Mouse (Mus musculus) C2C12 (cell line): ENCODE measurements around the gene Nudcd3. TPM values are rescaled to one million over a fixed set of nuclear protein-coding genes. Genes with fewer than 3 reads are reported as not detected.

Source experiments
- H3K27me3 ChIP-seq: one replicate; pipeline ENCODE4 v1.6.1; 2011; ENCODE audit not compliant: control insufficient read depth, insufficient read depth, insufficient read length
- H3K36me3 ChIP-seq: one replicate; pipeline ENCODE4 v1.6.1; 2011; ENCODE audit not compliant: control insufficient read depth, insufficient read depth
- H3K4me3 ChIP-seq: one replicate; pipeline ENCODE4 v1.5.1; 2011; ENCODE audit warnings: mild to moderate bottlenecking, control low read depth; ENCODE audit not compliant: poor library complexity, insufficient read depth, severe bottlenecking
- H3K79me2 ChIP-seq: one replicate; pipeline ENCODE4 v1.6.1; 2011; ENCODE audit not compliant: control insufficient read depth, insufficient read depth
- H3K79me3 ChIP-seq: one replicate; pipeline ENCODE4 v1.6.1; 2011; ENCODE audit warnings: low read depth, control low read depth
- H3ac ChIP-seq: one replicate; pipeline ENCODE3; 2011; ENCODE audit warnings: low read depth; ENCODE audit not compliant: control insufficient read depth, insufficient read length
- CEBPB ChIP-seq: IDR thresholded peaks from one replicate; pipeline ENCODE4 v1.6.1; 2011; ENCODE audit warnings: low read depth, mild to moderate bottlenecking, control low read depth, moderate library complexity
- CTCF ChIP-seq: IDR thresholded peaks from one replicate; pipeline ENCODE4 v1.5.1; 2011; ENCODE audit not compliant: control insufficient read depth, insufficient read depth, insufficient read length
- FOSL1 ChIP-seq: IDR thresholded peaks from one replicate; pipeline ENCODE4 v1.8.0; 2011; ENCODE audit warnings: mild to moderate bottlenecking, low read length; ENCODE audit not compliant: poor library complexity, insufficient read depth, severe bottlenecking
- MAX ChIP-seq: IDR thresholded peaks from one replicate; pipeline ENCODE4 v1.6.1; 2011; ENCODE audit warnings: mild to moderate bottlenecking, control low read depth
- MYOD1 ChIP-seq: IDR thresholded peaks from one replicate; pipeline ENCODE4 v1.6.1; 2011; ENCODE audit warnings: low read depth; ENCODE audit not compliant: control insufficient read depth, insufficient read length
- MYOG ChIP-seq: IDR thresholded peaks from one replicate; pipeline ENCODE4 v1.6.1; 2011; ENCODE audit not compliant: control insufficient read depth, insufficient read length; ENCODE audit errors: extremely low read depth
- USF1 ChIP-seq: IDR thresholded peaks from one replicate; pipeline ENCODE4 v1.6.1; 2011; ENCODE audit warnings: low read depth, mild to moderate bottlenecking, control low read depth, moderate library complexity
- long read RNA-seq, 2 experiments: library from polyadenylated mRNA; unstranded; transcript quantifications; one replicate each; pipeline ENCODE4 v2.0.0; 2019 to 2020
- polyA plus RNA-seq: library from polyadenylated mRNA; unstranded; fragments of >200 nt; fragmentation: generic; extraction: Trizol; gene quantifications from one replicate; pipeline ENCODE4 v1.2.1, GENCODE M21; 2012; ENCODE audit warnings: missing spikeins

Nudcd3 gene
- polyA plus RNA-seq: 56.1 TPM
- long read RNA-seq, experiment 1, transcript Nudcd3-201 (6 exons, 3,927 nt): major isoform, 34 of 56 reads
- long read RNA-seq, experiment 1, partial matches to known transcripts: 4 of 56 reads
- long read RNA-seq, experiment 1, other reads (novel, unspliced or antisense): 18 of 56 reads
- long read RNA-seq, experiment 2, transcript Nudcd3-201 (6 exons, 3,927 nt): major isoform, 825 of 897 reads
- long read RNA-seq, experiment 2, partial matches to known transcripts: 9 of 897 reads
- long read RNA-seq, experiment 2, other reads (novel, unspliced or antisense): 63 of 897 reads

- H3K27me3 ChIP-seq: peaks cover 3% of the 10 kb centered on the region
- peaks cover 49% of the 10 kb centered on the region for H3K79me2 ChIP-seq
- peaks cover 3% of the 10 kb centered on the region for H3K36me3 ChIP-seq
- peak within 1 kb of the TSS; percentile 98 for H3ac ChIP-seq
- peaks cover 45% of the 10 kb centered on the region for H3K79me3 ChIP-seq
- TF ChIP-seq CEBPB (no peak), USF1 (peak; percentile 99), MAX (peak; percentile 78)
- H3K4me3 ChIP-seq: peak within 1 kb of the TSS; percentile 99
These were observed at the start of gene Nudcd3 for GRCm38 (mm10) chr11:6200087-6200569. Gene Nudcd3 (minus strand): TSS chr11:6200415.

GRCm38 (mm10) chr11:6244707-6245106 is 44.5 kb upstream of the Nudcd3 start:
- Histone ChIP-seq H3K79me2 (no peaks in the 10 kb centered on the region), H3K27me3 (no peaks in the 10 kb centered on the region), H3K79me3 (no peaks in the 10 kb centered on the region), H3ac (no peak overlapping the region), H3K36me3 (no peaks in the 10 kb centered on the region), H3K4me3 (no peak overlapping the region)
- TF ChIP-seq MYOG (no peak), MYOD1 (no peak), CTCF (no peak), MAX (no peak), CEBPB (no peak), FOSL1 (no peak), USF1 (no peak)

DNA sequence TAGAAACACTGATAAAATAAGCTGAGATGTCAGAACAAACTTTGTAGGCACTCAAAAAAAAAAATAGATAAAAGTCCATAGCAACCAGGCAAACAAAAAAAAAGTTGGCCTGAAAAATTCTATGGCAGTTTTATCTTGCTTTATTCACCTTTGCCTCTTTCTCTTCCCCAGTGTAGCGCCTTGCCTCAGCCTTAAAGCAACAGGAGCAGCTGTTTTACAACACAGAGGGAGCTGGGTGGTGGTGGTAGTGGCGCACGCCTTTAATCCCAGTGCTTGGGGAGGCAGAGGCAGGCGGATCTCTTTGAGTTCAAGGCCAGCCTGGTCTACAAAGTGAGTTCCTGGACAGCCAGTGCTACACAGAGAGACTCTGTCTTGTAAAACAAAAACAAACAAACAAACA is 32.8 kb upstream of the Nudcd3 start:
- H3K79me3 ChIP-seq: no peaks in the 10 kb centered on the region
- no peaks in the 10 kb centered on the region for H3K36me3 ChIP-seq
- H3K79me2 ChIP-seq: no peaks in the 10 kb centered on the region
- H3ac ChIP-seq: no peak overlapping the region
- H3K27me3 ChIP-seq: peaks cover 22% of the 10 kb centered on the region
- H3K4me3 ChIP-seq: no peak overlapping the region
- TF ChIP-seq FOSL1 (no peak), CTCF (no peak)

GRCm38 (mm10) chr11:6230012-6230411 is 29.8 kb upstream of the Nudcd3 start, which contains the start of gene Npc1l1:
Gene Npc1l1 (minus strand): TSS chr11:6230143.
- Histone ChIP-seq H3K79me3 (no peaks in the 10 kb centered on the region), H3K27me3 (peaks cover 51% of the 10 kb centered on the region), H3ac (no peak within 1 kb of the TSS), H3K4me3 (no peak within 1 kb of the TSS), H3K36me3 (no peaks in the 10 kb centered on the region), H3K79me2 (no peaks in the 10 kb centered on the region)
- no peak for TF ChIP-seq CEBPB
- TF ChIP-seq CTCF: no peak
- TF ChIP-seq FOSL1: no peak
- TF ChIP-seq MAX: no peak
- no peak for TF ChIP-seq USF1
- TF ChIP-seq MYOG: no peak
- TF ChIP-seq MYOD1: no peak

DNA sequence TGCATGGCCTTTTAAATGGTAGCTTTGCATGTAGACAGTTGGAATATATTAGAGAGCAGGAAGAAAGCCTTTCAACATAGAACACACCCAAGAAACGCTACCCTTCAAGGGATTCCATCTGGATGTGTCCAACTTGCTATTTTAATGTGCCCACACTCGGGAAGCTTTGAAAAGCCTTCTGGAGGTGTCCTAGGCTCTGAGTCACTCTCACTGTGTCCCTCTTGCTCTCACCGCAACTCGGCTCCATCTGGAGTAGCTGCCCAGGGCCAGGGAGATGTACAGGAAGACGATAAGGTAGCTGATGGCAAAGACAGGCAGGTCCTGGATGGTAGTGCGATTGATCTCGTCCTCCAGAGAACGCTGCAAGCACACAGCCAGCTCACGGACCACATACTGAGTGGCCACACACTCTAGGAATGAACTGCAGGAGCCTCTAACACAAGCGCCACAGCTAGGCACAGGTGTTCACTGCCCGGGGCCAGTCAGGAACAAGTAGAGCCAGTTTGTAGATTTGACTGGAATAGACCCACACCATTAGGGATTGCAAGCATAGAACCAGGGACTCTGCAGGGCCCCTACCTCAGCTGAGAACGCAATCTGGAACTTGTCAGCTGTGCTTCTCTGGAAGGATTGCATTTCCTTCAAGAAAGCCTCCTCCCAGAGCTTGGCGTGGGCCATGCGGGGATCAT is 24.5 kb upstream of the Nudcd3 start:
- no peaks in the 10 kb centered on the region for H3K79me3 ChIP-seq
- no peak overlapping the region for H3K4me3 ChIP-seq
- no peak overlapping the region for H3ac ChIP-seq
- no peaks in the 10 kb centered on the region for H3K79me2 ChIP-seq
- peaks cover 62% of the 10 kb centered on the region for H3K27me3 ChIP-seq
- TF ChIP-seq MYOG (no peak), CTCF (no peak), CEBPB (no peak), USF1 (no peak), MYOD1 (no peak), MAX (no peak), FOSL1 (no peak)
- H3K36me3 ChIP-seq: no peaks in the 10 kb centered on the region
